Mouse (Mus musculus) retina, embryonic 14.5 days (tissue): ENCODE measurements around the gene Spred2.
A peak's percentile ranks its signal among the peaks of the same experiment; 100 is the strongest.

Experiments
- DNase-seq: peaks from one replicate; pipeline ENCODE4 v3.0.0-alpha.2; 2015; ENCODE audit warnings: low spot score

Spred2 gene

DNA sequence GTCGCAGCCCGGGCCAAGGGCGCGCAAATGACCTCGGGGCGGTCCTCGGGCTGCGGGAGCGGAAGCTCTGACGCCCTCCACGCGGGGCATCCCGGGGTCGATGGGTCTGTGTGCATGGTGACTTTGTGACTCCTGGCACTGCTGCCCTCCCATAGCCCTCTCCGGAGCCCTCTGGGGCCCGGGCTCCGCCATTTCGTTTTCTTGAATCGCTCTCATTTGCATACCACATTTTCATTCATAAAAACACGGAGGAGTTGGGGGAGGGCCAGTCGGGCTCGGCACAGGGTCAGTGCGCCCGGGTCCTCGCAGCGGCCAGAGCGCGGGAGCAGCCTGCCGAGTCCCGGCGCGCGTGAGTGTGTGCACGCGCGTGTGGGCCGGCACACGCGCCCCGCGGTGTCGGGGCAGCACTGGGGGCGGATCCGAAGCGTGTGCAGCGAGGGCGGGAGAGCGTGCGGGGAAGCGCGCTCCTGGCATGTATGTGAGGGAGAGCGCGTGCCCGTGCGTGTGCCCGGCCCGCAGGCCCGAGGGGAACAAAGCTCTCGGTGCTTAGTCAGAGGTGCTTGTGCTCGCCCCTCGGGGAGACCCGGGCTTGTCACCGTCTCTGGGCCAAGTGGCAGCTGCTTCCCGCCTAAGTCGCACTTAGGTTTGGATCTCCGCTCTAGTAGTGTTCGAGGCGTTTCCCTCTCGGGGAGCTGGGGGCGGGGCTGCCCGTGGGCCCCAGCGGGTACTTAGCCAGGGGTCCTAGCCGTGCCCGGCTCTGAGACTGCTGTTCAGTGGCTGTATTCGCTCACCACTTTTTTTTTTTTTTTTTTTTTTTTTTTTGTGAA lies 1.2 kb downstream of the Spred2 start:
- DNase-seq, result peak; percentile 82

DNA sequence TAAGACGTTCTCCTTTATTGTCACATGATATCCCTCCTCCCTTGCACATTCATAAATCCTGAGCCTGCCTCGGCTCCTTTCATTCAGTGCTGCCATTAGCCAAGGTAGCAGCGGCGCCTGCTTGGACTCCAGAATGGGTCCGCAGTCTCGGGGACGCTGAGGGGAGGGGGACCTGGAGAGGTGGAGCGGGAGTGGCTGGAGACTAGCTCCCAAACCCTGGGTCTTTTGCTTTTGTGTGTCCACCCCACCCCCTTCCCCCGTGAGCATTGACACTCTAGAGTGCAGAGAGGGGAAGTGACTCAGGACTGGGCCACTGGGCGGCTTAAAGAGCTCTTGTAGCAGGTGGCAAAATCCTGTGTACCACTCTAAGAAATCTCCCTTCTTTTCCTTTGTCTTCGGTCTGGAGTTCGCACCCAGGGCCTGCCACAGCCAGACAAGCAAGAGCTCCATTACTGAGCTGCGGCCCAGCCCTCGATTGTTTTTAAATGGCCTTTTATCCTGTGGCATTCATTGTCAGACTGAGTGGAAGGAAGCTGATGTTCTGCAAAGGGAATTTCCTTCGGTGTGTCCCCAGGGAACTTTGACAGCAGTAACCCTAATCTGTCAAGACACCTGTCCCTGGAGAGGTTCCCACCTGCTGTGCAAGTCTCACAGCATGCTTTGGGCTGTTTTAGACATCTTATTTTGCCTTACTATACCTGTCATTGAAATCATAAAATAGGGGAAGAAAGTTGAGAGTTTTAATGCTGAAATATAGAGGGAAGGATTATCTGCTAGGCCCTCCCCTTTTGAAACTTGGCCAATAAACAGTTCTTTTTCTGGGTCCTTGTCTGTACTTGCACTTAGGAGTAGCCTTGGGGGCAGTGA lies 2.0 kb downstream of the Spred2 start:
- peak; percentile 69 for DNase-seq

DNA sequence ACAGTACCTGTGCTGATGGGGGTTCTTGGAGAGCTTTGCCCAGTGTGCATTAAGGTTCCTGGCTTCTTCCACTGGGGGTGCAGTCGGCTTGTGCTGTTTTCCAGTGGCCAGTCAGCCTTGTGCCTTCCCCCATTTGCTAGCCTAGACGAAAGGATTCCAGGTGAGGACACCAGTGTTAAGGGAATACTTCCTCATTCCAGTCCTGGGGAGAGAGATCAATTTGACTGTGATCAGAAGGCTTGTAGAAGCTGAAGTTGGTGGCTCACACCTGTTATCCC lies 2.6 kb downstream of the Spred2 start:
- no peak for DNase-seq

DNA sequence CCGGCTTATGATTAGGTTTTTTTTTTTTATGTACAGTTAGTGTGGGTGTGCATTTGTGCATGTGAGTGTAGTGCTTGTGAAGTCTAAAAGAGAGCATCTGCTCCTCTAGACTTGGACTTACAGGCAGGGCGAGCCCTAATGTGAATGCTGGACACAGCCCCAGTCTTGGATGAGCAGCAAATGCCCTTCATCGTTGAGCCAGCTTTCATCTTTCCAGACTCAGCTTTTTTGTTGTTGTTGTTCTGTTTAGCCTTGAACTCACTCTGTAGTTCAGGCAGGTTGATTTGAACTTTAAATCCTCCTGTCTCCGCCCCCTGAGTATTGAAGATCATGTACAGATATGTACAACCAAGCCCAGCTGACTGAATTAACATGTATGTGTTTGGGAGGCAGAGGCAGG lies 4.5 kb downstream of the Spred2 start:
- DNase-seq, result no peak

DNA sequence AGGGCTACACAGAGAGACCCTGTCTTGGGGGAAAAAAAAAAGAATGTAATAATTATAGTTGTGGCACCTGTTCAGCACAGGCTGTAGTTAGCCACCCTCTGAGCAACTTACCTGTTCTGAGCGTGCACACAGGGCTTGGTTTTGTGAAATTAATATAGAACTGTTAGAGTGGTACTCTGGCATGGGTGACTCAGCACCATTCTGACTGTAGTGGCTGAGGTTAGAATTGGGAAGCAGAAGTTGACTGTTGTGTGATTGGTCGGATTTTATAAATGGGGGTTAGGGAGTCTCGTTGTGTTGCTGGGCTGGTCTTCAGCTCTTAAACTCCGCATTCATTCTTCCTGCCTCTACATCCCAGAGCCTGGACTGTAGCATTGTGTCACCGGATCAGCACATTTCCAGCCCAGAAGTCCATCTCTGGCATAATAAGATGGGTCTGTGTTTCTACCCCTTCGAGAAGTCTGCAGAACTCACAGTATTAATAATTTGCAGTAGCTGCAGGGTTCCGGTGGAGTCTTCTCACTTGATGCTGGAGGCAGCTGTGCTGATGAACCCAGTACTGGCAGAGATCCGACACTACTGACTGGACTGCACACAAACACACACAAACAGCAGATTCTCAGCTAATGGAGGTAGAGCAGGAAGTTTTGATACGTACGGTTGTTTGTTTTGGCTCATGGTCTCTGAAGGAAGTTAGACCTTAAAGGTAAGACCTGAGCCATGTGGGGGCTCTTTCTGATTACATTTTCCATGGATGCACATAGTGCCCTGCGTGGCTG lies 5.1 kb downstream of the Spred2 start:
- no peak for DNase-seq

DNA sequence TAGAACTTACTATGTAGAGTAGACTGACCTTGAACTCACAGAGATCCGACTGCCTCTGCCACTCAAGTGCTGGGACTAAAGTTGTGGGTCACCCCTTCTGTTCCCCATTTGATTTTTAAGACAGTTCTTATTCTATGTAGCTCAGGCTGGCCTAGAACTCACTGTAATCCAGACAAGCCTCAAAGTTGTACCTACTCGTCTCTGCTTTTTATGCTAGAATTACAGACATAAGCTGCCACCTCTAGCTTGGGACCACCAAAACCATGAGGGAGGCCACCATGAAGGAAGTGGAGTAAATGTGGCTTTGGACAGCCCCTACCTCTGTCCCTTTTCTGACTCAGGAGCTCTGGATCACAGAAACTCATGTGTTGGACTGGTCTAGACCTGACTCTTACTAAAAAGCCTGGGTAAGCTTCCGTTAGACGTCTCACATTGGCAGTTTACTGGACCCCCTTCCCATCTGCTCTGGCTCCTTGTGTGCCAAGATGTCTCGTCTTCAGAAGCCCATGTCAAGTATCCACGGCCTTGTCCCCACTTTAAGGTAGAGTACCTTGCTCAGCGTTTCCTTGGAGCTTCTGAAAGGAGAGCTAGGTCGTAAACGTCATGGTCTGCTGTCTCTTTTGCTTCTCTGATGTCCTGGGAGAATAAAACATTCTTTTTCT lies 7.5 kb downstream of the Spred2 start:
- no peak for DNase-seq

DNA sequence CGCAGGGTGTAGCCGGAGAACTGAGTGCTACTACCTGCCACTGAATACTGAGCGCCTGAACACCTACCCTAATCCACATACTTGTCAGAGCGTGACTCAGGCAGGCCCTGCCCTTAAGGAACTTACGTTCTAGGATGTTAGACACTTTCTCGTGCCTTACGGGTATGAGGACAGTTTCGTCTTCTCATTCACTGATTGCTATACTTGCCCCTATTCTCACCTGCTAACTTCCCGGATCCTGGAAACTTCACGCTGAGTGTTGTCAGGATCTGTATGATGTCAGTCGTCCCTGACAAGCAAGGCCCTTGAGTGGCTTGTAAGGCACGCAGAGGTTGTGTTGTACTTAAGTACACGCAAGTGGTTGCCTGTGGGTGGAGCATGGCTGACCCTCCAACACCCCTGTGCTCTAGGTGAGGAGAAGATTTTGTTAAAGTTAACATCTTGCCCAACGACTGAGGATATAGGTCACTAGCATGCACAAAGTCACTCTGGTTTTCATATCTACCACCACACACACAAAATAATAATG lies 8.9 kb downstream of the Spred2 start:
- DNase-seq, result no peak

DNA sequence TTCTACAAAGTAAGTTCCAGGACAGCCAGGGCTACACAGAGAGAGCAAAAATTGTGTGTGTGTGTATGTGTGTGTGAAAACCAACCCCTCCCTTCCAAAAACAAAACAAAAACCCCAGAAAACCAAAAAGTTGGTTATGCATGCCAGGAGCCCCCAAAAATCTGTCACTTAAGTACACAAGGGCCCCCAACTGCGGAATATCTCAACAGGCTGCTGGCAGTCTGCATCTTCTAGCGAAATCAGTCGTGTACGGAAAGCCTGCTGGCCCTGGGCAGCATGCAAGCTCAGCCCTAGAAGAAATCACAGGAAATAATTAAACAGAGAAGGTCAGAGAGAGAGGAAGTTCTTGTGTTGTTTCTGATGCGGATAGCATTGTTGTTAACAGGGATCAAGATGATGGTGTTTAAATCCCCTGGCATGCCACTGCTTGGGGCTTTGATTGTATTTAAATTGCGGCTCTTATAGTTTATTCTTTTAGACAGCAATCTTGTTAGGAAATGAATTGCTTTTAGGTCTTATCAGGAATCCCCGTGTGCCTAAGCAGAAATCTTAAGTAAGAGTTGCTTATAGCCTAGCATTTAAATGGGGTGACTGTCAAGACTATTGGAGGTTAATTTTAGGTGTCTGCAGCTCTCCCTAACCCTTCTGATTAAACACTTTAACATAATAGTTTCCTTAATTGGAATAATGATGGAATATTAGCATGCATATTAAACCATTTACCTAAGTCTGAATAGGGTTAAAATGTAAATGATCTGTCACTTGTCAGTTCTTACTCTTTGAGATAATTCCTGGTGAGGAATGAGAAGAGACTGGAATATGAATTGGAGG lies 11.6 kb downstream of the Spred2 start:
- no peak for DNase-seq

DNA sequence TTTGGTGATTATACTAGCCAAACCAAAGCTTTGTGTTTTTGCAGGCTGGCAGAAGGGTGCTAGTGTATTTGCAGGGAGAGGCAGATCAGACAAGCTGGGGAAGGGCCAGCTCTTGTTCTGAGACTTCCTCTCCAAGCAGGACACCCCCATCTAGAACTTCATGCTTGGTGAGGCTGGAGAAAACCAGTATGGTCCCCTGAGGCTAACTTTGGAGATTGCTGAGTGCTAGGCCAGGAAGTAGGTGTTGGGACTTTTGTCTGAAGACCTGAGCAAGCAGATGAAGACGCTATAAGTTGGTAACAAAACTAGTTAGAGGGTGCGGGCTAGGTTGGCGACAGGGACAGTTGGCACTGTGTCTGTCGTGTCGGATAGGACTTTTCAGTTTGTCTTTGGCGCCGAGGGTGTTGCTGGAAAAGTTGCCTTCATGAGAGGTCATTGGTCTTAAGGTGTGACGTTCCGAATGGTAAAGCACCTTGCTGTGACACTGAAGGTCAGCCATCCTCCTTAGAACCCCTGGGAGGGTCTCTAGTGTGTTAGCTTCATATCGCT lies 14.4 kb downstream of the Spred2 start:
- DNase-seq, result no peak

DNA sequence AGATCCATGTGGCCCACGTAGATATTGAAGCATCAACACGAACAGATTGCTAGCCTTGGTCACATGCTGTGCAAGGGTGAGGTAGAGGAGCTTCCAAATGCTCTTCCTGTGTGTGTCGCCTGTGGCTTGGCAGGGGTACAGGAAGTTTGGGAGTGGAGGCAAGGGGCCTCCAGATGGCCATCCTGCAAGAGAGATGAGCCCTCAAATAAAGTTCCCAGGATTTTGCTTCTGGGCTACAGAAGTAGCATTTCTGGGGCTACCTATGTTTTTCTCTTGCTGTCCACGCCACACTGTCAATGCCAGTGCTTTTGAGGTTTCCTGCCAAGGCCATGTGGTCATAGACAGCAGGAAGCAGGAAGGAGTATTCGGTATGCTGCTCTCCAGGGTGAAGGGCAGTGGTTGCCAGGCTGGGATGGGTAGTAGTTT lies 15.1 kb downstream of the Spred2 start:
- no peak for DNase-seq

DNA sequence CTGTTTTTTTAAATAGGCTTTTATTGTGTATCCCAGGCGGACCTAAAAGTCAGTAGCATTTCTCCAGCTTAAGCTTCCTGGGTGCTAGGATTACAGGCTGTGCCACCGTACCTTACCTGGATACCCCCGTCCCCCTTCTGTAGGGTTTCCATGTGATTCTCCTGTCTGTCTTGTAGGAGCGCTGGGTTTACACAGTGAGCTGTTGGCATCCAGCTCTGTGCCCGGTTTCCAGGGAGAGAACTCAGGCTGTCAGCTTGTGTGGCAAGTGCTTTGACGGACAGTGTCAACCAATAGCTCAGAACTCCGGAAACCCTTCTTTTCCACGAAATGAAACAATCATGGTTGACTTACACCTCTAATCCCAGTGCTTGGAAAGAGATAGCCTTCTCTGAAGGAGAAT lies 15.7 kb downstream of the Spred2 start:
- DNase-seq, result no peak

DNA sequence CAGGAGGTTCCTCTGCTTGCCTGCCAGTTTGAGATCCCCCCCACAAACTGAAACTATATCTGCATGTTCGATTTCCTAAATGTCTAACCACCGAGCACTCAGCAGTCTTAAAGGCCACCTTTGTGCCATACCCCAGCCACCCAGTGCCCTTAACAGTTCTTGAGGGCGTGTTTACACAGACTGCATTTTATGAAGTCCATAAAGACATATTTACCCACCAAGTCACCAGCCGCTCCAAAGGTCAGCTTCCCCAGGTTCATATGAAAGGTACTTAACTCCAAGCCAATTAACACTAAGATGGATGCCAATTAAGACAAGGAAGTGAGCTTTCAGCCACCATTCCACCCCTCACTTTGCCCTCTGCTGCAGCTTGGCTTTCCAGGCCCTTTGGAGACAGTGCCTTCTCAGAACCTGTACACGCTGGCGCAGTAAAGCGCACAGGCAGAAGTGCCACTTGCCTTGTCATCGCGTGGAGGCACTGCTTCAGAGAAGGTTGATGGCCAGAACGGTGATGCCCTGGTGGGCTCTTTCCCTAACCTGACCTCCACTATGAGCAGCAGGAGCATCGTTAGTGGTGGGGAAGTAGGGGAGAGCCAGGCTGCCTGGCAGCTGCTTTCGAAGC lies 17.1 kb downstream of the Spred2 start:
- DNase-seq, result no peak

DNA sequence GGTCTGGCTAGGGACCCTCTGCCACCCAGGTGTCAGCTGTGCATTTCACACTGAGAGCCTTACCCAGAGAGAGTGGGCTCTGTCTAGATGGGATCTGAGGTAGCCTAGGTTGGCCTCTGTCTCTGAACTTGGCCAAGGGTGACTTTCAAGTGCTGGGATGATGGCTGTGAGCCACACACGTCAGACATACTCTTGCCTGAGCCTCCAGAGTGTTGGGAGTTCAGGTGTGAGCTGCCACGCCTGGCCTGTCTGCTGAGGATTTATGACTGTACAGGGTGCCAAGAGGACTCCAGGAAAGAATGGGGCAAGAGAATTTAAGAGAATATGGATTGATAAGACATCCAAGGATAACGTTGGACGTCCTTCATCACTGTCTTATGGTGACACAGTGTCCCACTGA lies 17.8 kb downstream of the Spred2 start:
- no peak for DNase-seq

DNA sequence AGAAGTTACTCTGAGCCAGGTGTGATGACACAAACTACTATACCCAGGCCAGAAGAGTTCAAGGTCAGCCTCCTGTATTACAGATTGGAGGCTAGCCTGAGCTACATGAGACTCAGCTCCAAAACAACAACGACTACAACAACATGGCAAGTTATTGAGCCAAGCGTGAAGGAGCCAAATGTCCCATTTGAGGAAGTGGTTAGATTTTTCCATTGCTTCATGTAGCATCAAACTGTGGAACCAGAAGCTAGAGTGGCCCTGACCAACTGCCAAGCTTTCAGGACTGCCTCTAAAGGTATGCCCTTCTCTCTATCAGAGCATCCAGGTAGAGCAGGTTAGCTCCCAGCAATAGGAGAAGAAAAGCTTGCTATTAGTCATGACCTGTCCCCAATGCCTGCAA lies 19.6 kb downstream of the Spred2 start:
- DNase-seq, result no peak

DNA sequence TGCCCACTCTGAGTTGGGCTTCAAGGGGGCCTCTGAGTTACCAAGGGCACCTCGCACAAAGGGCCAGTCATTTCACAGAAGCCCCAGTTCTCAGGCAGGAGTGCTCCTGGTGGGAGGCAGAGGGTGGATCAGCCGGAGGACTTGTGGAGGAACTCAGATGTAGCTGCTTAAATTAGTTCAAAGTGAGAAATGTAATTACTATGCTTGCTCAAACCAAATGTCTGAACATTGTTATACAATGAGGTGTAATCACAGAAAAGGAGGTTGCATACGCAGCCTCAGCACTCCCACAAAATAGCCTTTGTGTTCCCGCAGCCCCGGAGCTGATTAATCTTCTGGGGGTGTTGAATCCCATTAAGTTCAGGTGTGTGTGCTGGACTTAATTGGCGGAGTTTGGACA lies 20.5 kb downstream of the Spred2 start:
- no peak for DNase-seq

DNA sequence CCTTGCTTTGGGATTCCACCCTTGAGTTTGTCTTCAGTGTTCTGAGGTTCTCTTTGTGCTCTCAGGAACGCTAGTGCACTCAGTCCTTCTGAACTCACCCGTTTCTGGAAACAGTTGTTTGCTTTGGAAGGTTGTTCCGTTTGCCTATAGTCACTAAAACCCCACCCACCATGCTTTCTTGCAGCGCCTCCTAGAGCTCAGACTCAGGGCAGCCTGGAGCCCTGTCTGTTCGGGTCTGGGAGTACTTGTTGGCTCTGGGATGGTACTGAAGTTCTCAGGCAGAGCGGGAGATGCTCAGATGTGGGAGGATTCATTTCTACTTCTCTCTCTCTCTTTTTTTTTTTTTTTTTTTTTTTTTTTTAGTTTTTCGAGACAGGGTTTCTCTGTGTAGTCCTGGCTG lies 22.5 kb downstream of the Spred2 start:
- no peak for DNase-seq

DNA sequence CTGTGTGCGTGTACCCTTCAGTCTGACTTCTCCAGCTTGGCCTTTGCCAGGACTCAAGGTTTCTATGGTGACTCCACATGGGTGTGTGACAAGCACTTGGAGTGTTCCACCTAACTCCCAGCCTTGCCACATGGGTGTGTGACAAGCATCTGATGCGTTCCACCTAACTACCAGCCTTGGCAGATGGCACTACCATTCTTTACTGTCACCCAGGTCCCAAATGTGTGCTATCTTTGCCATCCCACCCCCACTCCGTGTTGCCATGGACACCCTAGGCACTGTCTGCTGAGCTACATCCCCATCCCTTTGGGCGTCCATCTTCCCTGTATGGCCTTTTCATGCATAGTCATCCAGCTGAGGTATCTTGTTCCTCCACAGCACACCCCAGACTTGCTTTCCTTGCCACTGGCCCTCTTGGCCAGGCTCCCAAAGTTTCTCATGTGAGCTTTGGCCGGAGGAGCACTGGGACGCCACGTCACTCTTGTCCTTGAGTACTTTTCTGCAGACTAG lies 23.5 kb downstream of the Spred2 start:
- DNase-seq, result no peak

DNA sequence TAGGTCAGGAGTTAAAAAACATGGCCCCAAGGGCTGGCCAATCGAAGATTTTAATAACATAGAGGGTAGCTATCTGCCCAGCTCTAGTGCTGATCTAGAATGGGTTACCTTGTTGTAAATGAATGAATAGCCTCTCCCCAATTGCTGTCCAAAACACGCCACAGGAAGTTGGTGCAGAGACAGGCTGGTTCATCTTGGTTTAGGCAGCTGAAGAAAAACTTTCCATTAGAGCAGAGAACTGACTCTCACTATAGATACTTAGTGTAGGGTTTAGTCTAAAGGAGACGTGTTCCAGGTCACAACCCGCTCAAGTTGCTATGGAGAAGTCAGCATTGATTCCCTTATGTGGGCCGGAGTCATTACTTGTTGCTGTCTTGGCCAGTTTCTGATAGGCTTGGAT lies 25.6 kb downstream of the Spred2 start:
- no peak for DNase-seq

DNA sequence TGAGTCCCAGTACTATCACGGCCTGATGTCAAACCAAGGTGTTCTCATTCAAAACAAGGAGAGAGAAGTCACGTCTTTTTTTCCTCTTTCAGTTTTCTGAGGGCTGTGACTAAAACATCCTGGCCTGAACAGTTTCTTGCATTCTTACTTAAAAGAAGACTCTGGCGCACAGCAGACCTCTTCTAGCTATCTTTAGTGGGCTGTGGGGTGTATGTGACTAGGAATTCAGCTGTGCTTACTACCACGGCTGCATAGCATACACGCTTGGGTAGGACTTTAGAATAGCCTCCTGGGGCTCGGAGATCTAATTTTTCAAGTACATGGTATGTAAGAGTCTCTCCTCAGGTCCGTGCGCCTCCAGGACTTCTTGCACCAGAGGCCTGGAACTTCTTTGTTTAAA lies 26.0 kb downstream of the Spred2 start:
- no peak for DNase-seq

DNA sequence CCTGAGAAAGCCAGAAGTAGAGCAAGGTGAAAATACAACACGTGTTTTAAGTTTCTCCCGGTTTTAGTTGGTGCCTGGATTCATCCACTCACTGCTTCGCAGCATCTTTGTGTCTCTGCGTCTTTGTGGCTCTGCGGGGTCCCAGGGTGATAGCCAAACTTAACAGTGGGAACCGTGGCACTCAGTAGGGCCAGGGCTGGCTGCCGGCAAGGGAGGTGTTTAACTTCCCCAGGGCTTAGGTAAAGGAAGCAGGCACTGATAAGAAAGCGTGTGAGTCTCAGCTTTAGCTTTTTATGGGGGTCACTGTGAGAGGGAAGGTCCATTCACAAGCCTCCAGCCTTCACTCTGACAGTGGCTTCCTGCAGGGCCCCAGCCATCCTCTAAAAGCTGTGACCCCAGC lies 28.8 kb downstream of the Spred2 start:
- no peak for DNase-seq
